Mouse (Mus musculus): ENCODE measurements around the gene Alpk1.
A peak's percentile ranks its signal among the peaks of the same experiment; 100 is the strongest.

Gene Alpk1

DNA sequence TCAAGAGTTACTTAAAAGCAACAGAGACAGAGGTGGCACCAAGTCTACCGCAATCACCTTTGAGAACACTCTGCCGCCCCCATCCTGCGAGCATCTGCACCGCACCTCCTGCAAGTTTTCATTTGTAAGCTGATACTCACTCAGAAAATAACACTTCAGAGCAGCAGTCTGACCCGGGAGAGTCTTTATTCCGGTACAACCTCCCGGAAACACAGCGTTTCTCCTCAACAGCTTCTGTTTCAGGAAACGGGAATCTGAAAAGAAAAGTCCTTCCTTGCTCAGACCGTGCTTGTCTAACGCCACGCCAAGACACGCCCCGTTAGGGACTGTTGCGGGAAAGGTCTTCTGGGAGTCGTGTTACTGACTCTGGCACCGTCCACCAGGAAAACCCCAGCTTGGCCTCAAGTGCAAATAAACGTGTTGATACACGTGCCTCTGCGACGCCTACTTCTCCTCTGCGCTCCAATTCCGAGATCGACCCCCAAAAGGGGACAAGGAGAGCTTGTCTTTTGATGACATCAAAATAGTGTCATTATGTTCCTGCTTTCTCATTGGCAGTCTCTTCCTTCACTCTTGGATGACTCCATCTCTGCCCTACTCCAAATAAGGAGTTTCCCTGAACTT is at the start of gene Alpk1:
Alpk1 (minus strand) TSS at position 507 of the 624 bp plus-strand sequence.
- peak; percentile 75 for DNase-seq (ENCODE audit: low read depth)

DNA sequence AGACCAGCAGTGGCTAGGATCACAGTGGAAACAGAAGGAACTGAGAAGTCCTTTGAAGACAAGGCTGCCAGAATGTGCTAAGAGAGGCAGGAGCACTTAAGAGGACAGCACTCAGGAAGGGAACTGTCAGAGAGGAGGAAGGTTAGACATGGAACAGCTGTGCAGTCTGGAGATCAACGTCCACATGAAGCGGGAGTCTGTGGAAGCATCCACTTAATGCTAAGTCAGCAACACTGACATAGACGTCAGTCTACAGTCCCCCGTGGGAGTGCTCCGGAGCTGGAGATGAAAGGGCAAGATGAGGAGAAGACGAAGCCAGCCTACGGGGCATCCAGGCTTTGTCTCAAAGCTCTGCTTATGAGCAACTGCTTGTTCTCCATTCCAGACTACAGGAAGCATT is 46.8 kb upstream of the Alpk1 start:
- no peak for DNase-seq (ENCODE audit: low read depth)

DNA sequence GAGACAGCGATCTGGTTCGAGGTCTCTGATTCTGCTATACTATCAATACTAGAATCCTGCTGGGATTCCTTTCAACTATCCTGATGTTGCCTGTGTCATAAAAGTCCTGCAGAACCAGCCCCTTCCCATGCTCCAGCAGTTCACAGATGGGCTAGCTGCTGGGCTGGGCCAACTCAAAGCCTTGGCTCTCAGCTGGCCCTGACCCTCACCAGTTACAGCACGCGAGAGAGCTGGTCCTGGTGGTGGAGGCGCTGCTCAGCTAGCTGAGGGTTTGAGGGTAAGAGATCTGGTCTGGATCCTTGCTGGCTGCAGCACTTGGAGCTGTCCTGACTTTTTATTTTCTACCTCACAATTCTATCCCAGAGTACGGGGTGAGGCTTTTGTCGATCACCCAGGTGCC is 46.2 kb upstream of the Alpk1 start:
- no peak for DNase-seq (ENCODE audit: low read depth)

DNA sequence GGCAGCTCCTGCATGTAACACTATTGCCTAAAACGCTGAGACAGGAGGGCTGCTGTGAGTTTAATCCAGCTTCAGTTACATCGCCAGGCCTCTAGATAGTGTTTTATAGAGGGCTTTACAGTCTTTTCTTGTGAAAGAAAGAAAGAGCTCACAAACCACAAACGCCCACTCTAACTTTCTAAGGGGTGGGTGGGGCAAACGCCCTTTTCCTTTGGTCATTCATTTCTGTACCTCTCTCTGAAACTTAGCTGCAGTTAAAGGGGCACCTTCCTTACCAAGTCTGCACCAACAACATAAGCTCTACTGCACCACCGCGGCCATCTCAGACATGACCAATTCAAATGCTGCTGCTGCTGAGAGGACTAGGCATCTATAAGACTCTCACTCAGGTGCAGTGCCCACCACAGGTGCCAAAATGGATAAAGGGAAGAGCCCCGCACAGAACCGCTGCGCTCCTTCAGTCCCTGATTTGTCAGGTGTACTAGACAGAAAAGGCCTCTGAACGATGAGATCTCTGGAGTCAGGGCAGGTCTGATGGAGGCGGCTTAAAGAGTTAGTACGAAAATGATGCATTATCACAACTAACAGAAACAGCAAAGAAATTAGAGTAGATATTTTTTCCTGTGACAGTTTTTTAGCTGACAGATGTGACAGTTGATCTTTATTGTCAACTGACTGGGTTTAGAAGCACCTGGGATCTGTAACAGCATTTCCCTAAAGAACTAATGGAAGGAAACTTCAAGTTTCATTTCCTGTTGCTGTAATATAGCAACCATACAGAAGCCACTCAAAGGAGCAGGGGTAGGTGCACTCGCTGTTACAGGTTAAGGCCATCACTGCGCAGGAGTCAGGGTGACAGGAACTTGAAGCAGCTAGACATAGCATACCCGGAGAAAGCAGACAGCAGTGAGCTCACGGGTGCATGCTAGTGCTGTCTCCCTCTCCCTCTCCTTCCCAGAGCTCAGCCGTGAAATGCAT is 43.8 kb upstream of the Alpk1 start:
- peak; percentile 78 for DNase-seq (ENCODE audit: low read depth)

DNA sequence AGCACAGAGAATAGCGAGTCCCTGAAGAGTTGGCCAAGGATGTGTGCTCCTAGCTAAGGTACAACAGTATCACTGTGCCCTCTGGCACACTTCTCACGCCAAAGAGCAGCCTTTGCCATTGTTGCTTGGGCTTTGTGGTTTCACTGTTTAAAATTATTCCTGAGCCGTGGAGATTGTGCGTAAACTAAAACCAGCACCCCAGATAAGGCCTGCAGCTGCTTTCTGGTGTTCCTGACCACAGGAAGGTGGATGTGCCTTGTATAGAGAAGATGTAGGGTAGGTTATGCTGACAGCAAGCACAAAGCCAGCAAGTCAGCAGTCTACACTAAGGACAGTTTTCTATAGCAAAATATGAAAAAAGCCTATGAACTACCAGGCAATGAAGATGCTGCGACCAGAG is 40.9 kb upstream of the Alpk1 start:
- DNase-seq (ENCODE audit: low read depth) = no peak

DNA sequence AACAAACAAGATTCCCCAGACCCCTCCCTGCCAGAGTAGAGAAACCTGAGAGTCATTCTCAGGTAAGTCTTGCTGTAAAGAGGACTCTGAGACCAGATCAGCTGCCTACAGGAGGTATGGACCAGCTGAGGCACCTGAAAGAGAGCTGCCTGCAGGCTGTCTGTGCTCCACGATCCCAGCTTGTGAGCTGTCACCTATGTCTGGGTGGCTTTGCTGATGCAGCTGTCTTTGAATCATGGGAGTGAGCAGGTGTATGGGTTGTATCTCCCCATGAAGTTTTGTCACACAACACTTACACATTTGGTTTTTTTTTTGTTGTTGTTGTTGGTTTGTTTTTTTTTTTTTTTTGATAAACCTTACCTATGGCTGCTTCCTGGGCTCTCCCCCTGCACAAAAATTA is 40.1 kb upstream of the Alpk1 start:
- DNase-seq (ENCODE audit: low read depth) = no peak

DNA sequence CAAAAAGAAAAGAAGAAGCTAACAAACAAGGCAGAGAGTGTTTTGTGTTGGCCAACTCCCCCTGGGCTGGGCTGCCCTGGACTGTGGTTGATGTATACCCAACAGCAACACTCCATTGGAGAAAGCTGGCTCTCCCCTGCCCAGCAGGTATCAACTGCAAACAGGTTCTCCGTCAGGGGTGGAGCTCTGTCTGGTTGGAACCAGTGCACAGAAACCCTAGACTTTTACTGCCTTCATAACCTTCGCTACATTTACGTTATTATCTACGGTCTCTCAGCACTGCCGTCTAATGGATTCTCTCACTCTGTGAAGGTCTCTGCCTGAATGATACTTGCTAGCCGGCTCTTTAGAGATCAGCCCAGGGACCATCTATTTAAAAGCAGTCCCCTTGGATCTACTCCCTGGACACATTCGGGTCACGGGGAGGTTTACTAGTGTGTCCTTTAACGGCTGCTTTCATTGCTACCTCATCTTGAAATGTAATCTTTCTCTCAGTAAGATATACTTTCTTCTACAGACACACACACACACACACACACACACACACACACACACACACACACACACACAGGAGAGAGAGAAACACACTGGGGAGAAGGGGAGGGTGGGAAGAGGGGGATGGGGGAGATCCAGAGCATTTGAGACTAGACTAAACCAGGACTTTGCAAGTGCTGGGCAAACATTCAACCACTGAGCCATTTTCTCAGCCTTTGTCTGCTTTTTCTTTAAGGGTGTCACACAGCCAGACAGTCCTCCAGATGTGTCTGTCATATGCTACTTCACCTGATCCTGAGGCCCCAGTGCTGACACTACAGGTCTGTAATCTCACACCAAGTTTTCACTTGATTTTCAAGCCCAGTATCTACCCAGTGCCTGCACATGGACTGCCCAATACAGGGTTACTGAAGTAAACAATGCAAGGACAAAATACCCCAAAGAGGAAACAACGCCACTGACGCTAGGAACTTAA is 38.7 kb upstream of the Alpk1 start:
- DNase-seq (ENCODE audit: low read depth) = no peak

DNA sequence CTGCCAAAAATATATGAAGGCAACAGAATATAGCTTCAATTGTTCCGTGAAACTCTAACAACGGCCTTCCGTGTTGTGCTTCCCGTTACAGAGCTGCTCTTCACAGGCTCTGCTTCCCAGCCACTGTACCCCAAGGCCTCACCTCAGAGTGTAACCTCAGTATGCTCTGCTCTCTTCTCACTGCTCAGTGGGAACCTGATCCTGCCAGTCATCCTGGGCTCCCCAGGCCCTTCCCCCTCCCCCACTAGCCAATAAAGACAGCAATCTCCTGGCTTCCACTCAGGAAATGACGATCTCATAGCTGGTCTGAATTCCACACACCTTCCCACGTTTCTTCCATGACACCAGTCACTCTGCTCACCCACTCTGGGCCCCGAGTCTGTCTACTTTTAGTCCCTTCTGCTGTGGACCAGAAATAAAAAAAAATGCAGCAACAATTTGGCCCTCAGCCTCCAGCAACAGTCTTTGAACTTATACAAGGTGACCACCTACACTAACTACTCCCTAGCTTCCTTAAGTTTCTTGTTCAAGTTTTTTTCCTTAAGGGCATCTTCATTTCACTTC is 36.9 kb upstream of the Alpk1 start:
- DNase-seq (ENCODE audit: low read depth) = no peak

DNA sequence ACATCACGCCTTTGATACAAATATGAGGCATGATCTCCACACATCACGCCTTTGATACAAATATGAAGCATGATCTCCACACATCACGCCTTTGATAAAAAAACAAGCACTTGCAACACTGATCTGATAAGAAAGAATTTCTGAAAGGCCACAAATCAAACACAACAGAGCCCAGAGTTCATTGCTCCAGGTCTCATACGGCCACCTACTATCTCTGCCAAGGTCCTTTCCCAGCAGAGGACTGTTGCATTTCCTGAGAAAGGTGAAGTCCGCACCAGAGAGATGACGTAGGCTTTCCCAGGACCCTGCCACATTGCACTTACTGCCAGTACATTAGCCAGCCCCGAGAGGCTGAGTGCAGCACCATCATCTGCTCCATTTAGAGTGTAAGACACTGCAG is 28.8 kb upstream of the Alpk1 start:
- no peak for DNase-seq (ENCODE audit: low read depth)

DNA sequence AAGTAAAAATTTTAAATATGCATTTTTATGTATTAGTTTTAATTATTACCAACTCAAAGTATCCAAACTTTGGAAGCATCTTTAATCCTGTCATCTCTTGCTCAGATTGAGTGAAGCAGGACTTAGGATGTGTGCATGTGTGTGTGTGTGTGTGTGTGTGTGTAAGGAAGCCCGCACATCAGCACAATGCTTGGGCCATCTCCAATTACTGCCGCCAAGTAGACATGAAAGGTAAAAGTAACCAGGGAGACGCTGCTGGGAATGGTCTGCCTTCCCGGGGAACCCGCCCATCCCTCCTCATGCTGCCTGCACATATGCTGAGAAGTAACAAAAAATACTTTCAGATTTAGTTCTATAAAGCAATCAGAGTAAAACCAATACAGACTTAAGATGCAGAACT is 27.5 kb upstream of the Alpk1 start:
- no peak for DNase-seq (ENCODE audit: low read depth)

DNA sequence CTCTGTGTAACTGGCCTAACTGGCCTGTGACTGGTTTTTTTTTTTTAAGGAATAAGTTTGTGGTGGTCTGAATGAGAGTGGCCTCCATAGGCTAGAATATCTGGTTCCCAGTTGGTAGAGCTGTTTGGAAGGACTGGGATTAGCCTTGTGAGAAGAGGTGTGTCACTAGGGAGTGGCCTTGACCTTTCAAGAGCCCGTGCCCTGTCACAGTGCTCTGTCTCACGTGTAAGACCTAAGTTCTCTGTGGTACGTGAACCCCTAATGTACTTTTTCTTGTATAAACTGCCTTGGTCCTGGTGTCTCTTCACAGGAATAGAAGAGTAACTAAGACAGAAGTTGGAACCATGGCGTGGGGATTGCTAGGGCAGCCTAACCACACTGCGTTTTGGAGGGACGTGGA is 25.7 kb upstream of the Alpk1 start:
- no peak for DNase-seq (ENCODE audit: low read depth)

DNA sequence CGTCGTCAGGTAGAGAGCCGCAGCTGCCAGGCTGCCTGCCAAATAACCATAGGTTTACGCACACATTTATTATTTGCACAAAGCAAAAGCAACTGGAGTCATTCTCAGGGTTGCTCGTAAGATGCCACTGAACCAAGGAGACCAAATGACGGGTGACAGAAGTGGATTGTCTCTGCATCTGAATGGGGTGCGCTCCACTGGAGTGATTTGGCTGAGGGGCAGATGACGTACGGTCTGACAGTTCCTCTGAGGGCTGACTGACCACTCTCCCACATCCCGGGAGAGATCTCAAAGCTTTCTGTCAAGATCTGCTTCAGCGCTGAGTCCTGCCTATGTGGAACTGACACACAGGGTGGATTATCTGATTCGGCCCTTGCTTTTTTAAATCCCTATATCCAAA is 24.7 kb upstream of the Alpk1 start:
- DNase-seq (ENCODE audit: low read depth) = no peak

DNA sequence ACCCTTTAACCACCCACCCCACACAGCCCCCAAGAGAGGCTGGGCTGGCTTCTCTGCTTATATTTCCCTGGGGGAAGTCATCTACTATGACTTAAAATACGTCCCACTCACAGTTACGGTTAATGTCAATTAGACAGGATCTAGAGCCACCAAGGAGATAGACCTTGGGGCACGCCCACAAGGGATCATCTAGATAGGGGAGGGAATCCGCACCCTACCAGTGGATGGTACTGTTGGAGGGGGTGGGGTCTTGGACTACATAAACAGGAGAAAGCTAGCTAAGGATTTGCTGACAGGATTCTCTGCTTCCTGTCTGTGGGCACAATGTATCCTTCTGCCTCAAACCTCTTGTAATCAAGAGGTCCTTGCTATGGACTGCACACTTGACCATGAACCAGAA is 24.1 kb upstream of the Alpk1 start:
- DNase-seq (ENCODE audit: low read depth) = no peak

DNA sequence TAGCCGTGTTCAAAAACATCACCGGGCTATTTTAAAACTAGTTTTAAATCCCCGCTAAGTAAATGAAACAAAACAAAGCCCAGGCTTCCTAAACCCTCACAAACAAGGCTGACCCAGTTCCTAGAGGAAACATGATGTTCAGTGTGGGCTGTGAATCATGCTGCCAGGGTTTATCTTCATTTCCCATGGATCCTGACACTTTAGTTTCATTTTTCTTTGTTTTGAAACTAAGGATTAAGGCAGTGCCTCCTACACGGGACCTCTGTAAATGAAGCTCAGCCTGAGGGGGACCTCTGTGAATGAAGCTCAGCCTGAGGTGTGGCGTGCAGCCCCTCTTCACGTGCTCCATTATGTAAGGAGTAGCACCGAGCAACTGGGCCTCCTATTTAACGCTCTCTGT is 22.5 kb upstream of the Alpk1 start:
- DNase-seq (ENCODE audit: low read depth) = no peak

DNA sequence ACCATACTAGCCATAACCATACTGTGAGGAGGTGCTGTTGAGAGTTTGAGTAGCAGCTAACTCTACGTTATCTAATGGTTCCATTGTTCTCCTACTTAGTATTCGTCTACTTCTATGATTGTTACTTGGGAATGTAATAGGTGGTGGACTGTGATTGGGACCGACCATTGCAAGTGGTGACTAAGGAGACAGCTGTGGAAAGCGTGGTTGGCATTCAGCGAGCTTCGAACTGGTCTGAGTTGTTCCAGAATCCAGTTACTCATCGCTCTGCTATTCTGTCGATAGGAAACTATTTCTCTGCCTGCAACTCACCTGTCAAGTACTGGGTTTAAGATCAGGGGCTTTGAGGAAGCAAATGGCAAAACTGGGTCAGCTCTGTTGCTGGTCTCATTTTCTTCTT is 20.8 kb upstream of the Alpk1 start:
- no peak for DNase-seq (ENCODE audit: low read depth)

DNA sequence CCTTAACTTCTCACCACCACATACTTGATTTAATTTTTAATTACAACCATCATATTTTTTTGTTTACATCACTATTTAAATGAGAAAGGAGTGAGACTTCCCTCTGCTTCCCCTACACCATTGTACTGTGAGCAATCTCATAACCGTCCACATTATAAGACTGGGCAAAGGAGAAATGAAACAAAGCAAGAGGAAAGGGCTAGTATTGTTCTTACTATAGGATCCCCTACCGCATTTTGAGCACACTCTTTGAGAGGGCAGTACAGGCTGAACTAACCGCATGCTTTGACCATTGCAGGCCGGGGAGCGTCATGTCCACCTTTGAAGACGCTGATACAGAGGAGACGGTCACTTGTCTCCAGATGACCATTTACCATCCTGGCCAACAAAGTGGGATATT is 15.9 kb upstream of the Alpk1 start:
- DNase-seq (ENCODE audit: low read depth) = no peak

DNA sequence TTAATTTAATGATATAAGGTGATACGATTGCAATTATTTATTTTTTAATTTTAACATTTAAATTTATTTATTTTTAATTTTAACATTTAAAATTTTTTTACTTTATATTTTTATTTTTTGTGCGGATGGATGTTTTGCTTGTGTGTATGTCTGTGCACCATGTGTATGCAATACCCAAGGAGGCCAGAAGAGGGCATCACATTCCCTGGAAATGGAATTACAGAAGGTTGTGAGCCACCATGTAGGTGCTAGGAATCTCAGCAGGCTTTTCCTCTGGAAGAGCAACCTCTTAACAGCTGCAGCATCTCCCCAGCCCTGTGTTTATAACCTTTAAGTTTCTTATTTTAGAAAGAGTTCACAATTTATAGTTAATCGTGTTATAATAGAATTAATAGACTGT is 15.4 kb upstream of the Alpk1 start:
- DNase-seq (ENCODE audit: low read depth) = no peak

DNA sequence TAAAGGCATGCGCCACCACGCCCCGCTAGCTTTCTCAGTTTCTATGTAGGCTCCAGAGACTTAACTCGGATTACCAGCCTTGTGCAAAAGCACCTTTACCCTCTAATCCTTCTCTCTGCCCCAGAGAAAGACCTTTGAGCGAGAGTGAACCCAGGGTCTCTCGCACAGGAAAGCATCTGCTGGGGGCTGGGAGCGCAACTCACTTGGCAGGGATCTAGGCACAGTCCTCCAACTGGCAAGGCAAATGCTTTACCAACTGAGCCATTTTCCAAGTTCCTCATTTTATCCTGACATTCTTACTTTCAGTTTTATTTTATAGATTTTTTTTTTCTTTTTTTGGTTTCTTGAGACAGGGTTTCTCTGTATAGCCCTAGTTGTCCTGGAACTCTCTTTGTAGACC is 12.7 kb upstream of the Alpk1 start:
- DNase-seq (ENCODE audit: low read depth) = no peak

DNA sequence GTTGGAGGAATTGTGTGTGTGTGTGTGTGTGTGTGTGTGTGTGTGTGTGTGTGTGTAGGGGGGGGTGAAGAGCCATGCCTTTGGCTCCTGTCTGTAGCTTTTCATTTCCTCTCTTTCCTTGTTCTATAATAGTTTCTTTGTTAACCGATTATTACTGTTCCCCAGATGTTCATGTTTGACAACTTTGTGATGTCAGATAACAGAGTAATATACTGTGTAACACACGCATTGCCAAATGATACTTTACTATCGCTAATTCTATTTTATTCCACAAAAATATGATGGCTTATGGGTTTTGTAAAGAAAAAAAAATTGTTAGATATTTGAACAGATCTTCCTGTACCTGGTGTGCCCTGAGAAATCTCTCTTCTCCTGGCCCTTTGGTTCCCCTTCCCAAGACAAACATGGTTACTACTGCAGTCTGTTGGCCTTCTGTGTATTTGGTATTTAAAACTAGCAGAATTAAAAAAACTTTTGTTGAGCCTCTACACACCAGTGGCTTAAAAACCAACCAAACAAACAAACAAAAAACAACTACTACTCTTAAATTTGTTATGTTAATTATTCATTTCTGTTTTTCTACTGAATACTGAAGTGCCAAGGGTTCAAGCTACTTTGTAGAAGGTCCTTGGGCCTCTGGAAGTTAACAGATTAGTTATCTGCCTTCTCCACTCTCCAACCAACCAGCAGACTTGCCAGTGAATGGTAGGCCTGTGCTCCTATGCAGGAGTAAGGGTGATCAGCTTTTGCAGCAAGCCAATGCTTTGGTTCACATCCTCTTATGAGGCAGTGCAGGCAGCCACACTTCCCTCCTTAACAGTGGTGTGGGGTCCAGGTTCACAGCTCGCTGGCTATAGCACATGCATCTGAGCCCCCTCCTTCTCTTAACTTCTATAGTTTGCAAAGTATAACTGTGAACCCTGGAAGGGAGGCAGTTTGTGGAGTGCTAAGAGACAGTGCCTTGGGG is 11.6 kb upstream of the Alpk1 start:
- DNase-seq (ENCODE audit: low read depth) = no peak

DNA sequence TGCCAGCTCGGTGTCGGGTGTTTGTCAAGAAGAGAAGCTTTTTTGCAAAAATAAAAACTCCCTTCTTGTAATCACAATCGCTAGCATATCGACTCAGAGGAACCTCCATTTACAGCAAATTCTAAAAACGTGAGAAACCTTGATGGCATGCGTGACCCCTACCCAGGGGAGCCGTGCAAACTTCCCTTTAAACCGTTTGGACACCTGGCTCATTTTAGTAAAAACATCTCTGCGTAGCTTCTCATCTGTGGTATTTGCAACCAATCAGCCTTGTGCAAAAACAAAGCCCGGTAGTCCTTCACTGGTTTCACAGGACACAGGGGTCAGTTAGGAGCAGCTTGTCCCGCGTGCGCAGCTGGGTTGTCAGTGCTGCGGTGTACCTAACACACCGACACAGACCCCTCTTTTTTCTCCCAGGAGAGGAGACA is 10.7 kb upstream of the Alpk1 start:
- DNase-seq (ENCODE audit: low read depth) = peak; percentile 20
